Mouse (Mus musculus) midbrain, embryonic 11.5 days (tissue): ENCODE data around the gene Psmc6. TPM values are rescaled to one million over a fixed set of nuclear protein-coding genes. Genes with fewer than 3 reads are reported as not detected.
A peak's percentile ranks its signal among the peaks of the same experiment; 100 is the strongest.

Source experiments
- ATAC-seq: fragments of 200-750 bp; cut with Nextera tagmentation; 2 replicates; pipeline ENCODE4 v1.8.0; 2017; ENCODE audit warnings: moderate TSS enrichment, moderate library complexity; ENCODE audit not compliant: low FRiP score
- DNase-seq: peaks from one replicate; pipeline ENCODE4 v3.0.0; 2015; ENCODE audit warnings: low spot score; ENCODE audit errors: missing footprints
- H3K27ac ChIP-seq: fragments of 300-500 bp; sonication (generic); 2 replicates; pipeline ENCODE4 v1.5.1; 2014; ENCODE audit warnings: low read depth, low read length
- H3K27me3 ChIP-seq: fragments of 300-500 bp; sonication (generic); 2 replicates; pipeline ENCODE4 v1.6.1; 2014; ENCODE audit warnings: mild to moderate bottlenecking, low read length, moderate library complexity, mixed read lengths; ENCODE audit not compliant: control insufficient read depth, insufficient read depth
- H3K36me3 ChIP-seq: fragments of 300-500 bp; sonication (generic); 2 replicates; pipeline ENCODE4 v1.6.1; 2014; ENCODE audit warnings: mild to moderate bottlenecking, low read length, moderate library complexity, mixed read lengths; ENCODE audit not compliant: control insufficient read depth, insufficient read depth
- H3K4me1 ChIP-seq: fragments of 300-500 bp; sonication (generic); 2 replicates; pipeline ENCODE4 v1.6.1; 2014; ENCODE audit warnings: low read length; ENCODE audit not compliant: control insufficient read depth, insufficient read depth
- H3K4me2 ChIP-seq: fragments of 300-500 bp; sonication (generic); 2 replicates; pipeline ENCODE4 v1.6.1; 2014; ENCODE audit warnings: mild to moderate bottlenecking, moderate library complexity
- H3K4me3 ChIP-seq: fragments of 300-500 bp; sonication (generic); 2 replicates; pipeline ENCODE4 v1.5.1; 2014; ENCODE audit warnings: low read depth, low read length
- H3K9ac ChIP-seq: fragments of 300-500 bp; sonication (generic); 2 replicates; pipeline ENCODE4 v1.6.1; 2014; ENCODE audit warnings: low read length
- H3K9me3 ChIP-seq: fragments of 300-500 bp; sonication (generic); 2 replicates; pipeline ENCODE4 v1.6.1; 2016; ENCODE audit warnings: low read length; ENCODE audit not compliant: control insufficient read depth
- WGBS: fragments of 180-500 bp; shearing (Covaris S2); extraction: QIAGEN DNeasy Blood & Tissue Kit; methylation state at CpG from one replicate; pipeline ENCODE4 v1.1.7; 2014; 5-methylcytosine and 5-hydroxymethylcytosine counted together
- polyA plus RNA-seq: library from polyadenylated mRNA; unstranded; fragments of >200 nt; fragmentation: Nextera tagmentation; extraction: Ambion mirVana; gene quantifications from 2 replicates; pipeline ENCODE4 v1.2.1, GENCODE M21; 2014

The Psmc6 gene
- polyA plus RNA-seq, 1 experiment from 2014 or later, result 258 TPM

- DNase-seq (no peak), ATAC-seq (no peak)
- Histone ChIP-seq H3K27me3 (no peaks in the 10 kb centered on the region), H3K4me3 (peak overlapping the region; percentile 79; the same call in 1 of the 2 replicates), H3K9ac (no peak overlapping the region), H3K4me1 (peaks cover 6% of the 10 kb centered on the region), H3K4me2 (peak overlapping the region; percentile 82), H3K36me3 (no peaks in the 10 kb centered on the region), H3K27ac (no peak overlapping the region), H3K9me3 (no peaks in the 10 kb centered on the region)
- WGBS, result 86% methylated on average over 5 of the region's 5 CpGs
Measured at GRCm38 (mm10) chr14:45316927-45317326, 12.7 kb upstream of the Psmc6 start.

- Histone ChIP-seq H3K27ac (peak overlapping the region; percentile 84; the same call in 1 of the 2 replicates), H3K4me2 (peak overlapping the region; percentile 82), H3K4me1 (peaks cover 6% of the 10 kb centered on the region), H3K4me3 (peak overlapping the region; percentile 79), H3K9me3 (no peaks in the 10 kb centered on the region), H3K9ac (peak overlapping the region; percentile 88), H3K27me3 (no peaks in the 10 kb centered on the region), H3K36me3 (no peaks in the 10 kb centered on the region)
- WGBS, result under 1% methylated on average over 32 of the region's 38 CpGs
- DNase-seq (peak; percentile 95), ATAC-seq (no peak; the same call in 1 of the 2 replicates)
Measured at GRCm38 (mm10) chr14:45317921-45318411, 11.6 kb upstream of the Psmc6 start.

GRCm38 (mm10) chr14:45318426-45319236, 11.0 kb upstream of the Psmc6 start, which contains the start of gene Ero1l:
Gene Ero1l (minus strand): TSS chr14:45318771.
- peak within 1 kb of the TSS; percentile 84 for H3K27ac ChIP-seq
- WGBS, result 2% methylated on average over 73 of the region's 74 CpGs

GRCm38 (mm10) chr14:45319237-45319610, 10.4 kb upstream of the Psmc6 start:
- no peak overlapping the region for H3K27ac ChIP-seq
- DNase-seq (no peak), ATAC-seq (no peak)
- H3K4me3 ChIP-seq, result no peak overlapping the region
- 65% methylated on average over 3 of the region's 3 CpGs for WGBS
- H3K9ac ChIP-seq, result no peak overlapping the region; the same call in 1 of the 2 replicates
- peak overlapping the region; percentile 82; the same call in 1 of the 2 replicates for H3K4me2 ChIP-seq
- peaks cover 6% of the 10 kb centered on the region for H3K4me1 ChIP-seq
- no peaks in the 10 kb centered on the region for H3K27me3 ChIP-seq
- no peaks in the 10 kb centered on the region for H3K36me3 ChIP-seq
- H3K9me3 ChIP-seq, result no peaks in the 10 kb centered on the region

More at GRCm38 (mm10) chr14:45318426-45319236, 11.0 kb upstream of the Psmc6 start, which contains the start of gene Ero1l:
- H3K4me3 ChIP-seq, result peak within 1 kb of the TSS; percentile 79
- peak; percentile 98 for DNase-seq
- peak within 1 kb of the TSS; percentile 88 for H3K9ac ChIP-seq
- H3K4me1 ChIP-seq, result peaks cover 6% of the 10 kb centered on the region
- no peaks in the 10 kb centered on the region for H3K27me3 ChIP-seq
- ATAC-seq, result peak; percentile 98
- H3K4me2 ChIP-seq, result peak within 1 kb of the TSS; percentile 82
- H3K9me3 ChIP-seq, result no peaks in the 10 kb centered on the region
- H3K36me3 ChIP-seq, result no peaks in the 10 kb centered on the region

GRCm38 (mm10) chr14:45320111-45320510, 9.5 kb upstream of the Psmc6 start:
- no peak overlapping the region for H3K4me3 ChIP-seq
- no peak overlapping the region for H3K9ac ChIP-seq
- no peak overlapping the region for H3K27ac ChIP-seq
- ATAC-seq, result no peak
- H3K9me3 ChIP-seq, result no peaks in the 10 kb centered on the region
- WGBS, result 81% methylated on average over 4 of the region's 4 CpGs
- H3K4me1 ChIP-seq, result peaks cover 6% of the 10 kb centered on the region
- no peak for DNase-seq
- no peaks in the 10 kb centered on the region for H3K36me3 ChIP-seq
- H3K4me2 ChIP-seq, result no peak overlapping the region
- no peaks in the 10 kb centered on the region for H3K27me3 ChIP-seq

- Histone ChIP-seq H3K36me3 (no peaks in the 10 kb centered on the region), H3K4me2 (no peak overlapping the region), H3K27ac (no peak overlapping the region), H3K9ac (no peak overlapping the region), H3K9me3 (no peaks in the 10 kb centered on the region), H3K27me3 (no peaks in the 10 kb centered on the region), H3K4me3 (no peak overlapping the region), H3K4me1 (peaks cover 6% of the 10 kb centered on the region)
- WGBS, result 93% methylated on average over 3 of the region's 3 CpGs
- no peak for ATAC-seq
- DNase-seq, result no peak
Measured at GRCm38 (mm10) chr14:45321067-45321466, 8.5 kb upstream of the Psmc6 start.

- Histone ChIP-seq H3K9me3 (no peaks in the 10 kb centered on the region), H3K36me3 (no peaks in the 10 kb centered on the region), H3K27me3 (no peaks in the 10 kb centered on the region), H3K4me3 (no peak overlapping the region), H3K4me1 (peaks cover 6% of the 10 kb centered on the region), H3K9ac (no peak overlapping the region), H3K27ac (no peak overlapping the region), H3K4me2 (no peak overlapping the region)
- no peak for DNase-seq
- WGBS, result 87% methylated on average over 5 of the region's 5 CpGs
- ATAC-seq, result no peak
Measured at GRCm38 (mm10) chr14:45321622-45322021, 8.0 kb upstream of the Psmc6 start.

- no peaks in the 10 kb centered on the region for H3K27me3 ChIP-seq
- peaks cover under 1% of the 10 kb centered on the region for H3K4me1 ChIP-seq
- H3K4me2 ChIP-seq, result no peak overlapping the region
- no peak overlapping the region for H3K9ac ChIP-seq
- 88% methylated on average over 2 of the region's 2 CpGs for WGBS
- ATAC-seq (no peak), DNase-seq (no peak)
- H3K9me3 ChIP-seq, result no peaks in the 10 kb centered on the region
- H3K36me3 ChIP-seq, result no peaks in the 10 kb centered on the region
- no peak overlapping the region for H3K27ac ChIP-seq
- no peak overlapping the region for H3K4me3 ChIP-seq
Measured at GRCm38 (mm10) chr14:45322450-45322849, 7.1 kb upstream of the Psmc6 start.

GRCm38 (mm10) chr14:45323320-45323719, 6.3 kb upstream of the Psmc6 start:
- no peaks in the 10 kb centered on the region for H3K36me3 ChIP-seq
- no peaks in the 10 kb centered on the region for H3K9me3 ChIP-seq
- WGBS, result 84% methylated on average over 3 of the region's 3 CpGs
- no peak overlapping the region for H3K9ac ChIP-seq
- H3K4me1 ChIP-seq, result no peaks in the 10 kb centered on the region
- H3K27me3 ChIP-seq, result no peaks in the 10 kb centered on the region
- DNase-seq, result no peak
- H3K4me3 ChIP-seq, result no peak overlapping the region
- H3K27ac ChIP-seq, result no peak overlapping the region
- H3K4me2 ChIP-seq, result no peak overlapping the region
- ATAC-seq, result no peak
